Mouse (Mus musculus): ENCODE measurements at regions not wholly inside any gene's neighbourhood (a gene's known extent, or its start where the extent isn't known, plus 50 kb on each side); places are given as distances from the start of the nearest gene placed in this dataset.

GRCm38 (mm10) chr6:51798577-51799240, 213.6 kb downstream of the Skap2 start:
- no peak for TF ChIP-seq GATA1 (IDR thresholded peaks at IDR 0.05; ENCODE audit: borderline replicate concordance, low read length)
- no peak for TF ChIP-seq FLI1 (IDR thresholded peaks at IDR 0.05; ENCODE audit: low read length)
